8 mouse cellular contexts compared by ENCODE assay signal in the genomic region with DNA sequence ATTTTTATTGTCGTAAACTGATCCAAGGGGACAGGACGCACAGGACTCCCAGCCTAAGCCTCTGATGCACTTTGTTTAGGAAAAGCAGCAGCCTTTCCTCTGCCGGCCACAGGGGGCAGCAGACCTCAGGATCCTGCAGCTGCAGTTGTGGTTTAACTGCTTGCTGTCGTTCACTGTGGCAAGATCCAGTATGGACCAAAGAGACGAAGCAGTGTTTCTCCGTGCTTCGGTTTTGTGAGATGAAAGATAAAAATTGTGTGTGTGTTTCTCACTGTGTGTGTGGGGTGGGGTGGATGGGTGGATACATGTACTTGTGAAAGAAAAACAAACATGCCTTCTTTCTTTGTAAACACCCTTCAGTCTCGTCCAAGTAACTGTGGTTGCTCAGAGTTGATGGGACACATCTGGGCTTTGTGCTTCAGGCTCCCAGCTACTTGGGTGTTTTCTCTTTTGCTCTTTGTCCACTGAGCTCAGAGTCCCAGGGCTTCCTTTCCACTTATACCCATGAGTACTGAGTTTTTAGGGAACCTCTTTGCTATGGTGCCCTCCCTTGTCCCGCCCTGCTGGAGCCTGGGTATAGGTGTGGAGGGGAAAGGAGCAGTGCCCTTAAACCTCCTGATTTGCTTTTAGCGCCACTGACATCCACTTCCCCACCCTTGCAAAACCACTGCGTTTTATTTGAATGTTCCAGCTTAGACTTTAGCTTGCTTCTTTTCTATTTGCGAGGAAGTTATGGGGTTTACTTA. TPM values are rescaled to one million over a fixed set of nuclear protein-coding genes. Genes with fewer than 3 reads are reported as not detected.
DNase-seq lines count a peak whose midpoint lies in the region; ATAC-seq and TF ChIP-seq lines count a peak whose summit lies in the region.

No protein-coding gene starts in this region.

- intact Hi-C loops in heart, postnatal 25 days (cut with DNase I), result no loop called here

- no peak for TF ChIP-seq POLR2A in testis, adult 2 months (IDR thresholded peaks at IDR 0.05; ENCODE audit: control insufficient read depth, low read depth, low read length)

- H3K36me3 ChIP-seq in forebrain, embryonic 15.5 days, result no peaks in the 10 kb centered on the region
- H3K36me3 ChIP-seq in liver, embryonic 16.5 days (ENCODE audit: control insufficient read depth, insufficient read depth), result no peaks in the 10 kb centered on the region
- H3K36me3 ChIP-seq in neural tube, embryonic 14.5 days (ENCODE audit: control insufficient read depth, insufficient read depth, low read length), result no peaks in the 10 kb centered on the region
- H3K36me3 ChIP-seq in testis, adult 2 months (ENCODE audit: control insufficient read depth, insufficient read depth, low read length), result no peaks in the 10 kb centered on the region

- H3K27me3 ChIP-seq in forebrain, embryonic 15.5 days, result no peaks in the 10 kb centered on the region
- no peaks in the 10 kb centered on the region for H3K27me3 ChIP-seq in liver, embryonic 16.5 days (ENCODE audit: control insufficient read depth, insufficient read depth, low read depth, low read length)
- no peaks in the 10 kb centered on the region for H3K27me3 ChIP-seq in neural tube, embryonic 14.5 days (ENCODE audit: control insufficient read depth, insufficient read depth, low read length)
- no peaks in the 10 kb centered on the region for H3K27me3 ChIP-seq in testis, adult 2 months (ENCODE audit: control insufficient read depth, insufficient read depth, low read length)

- ATAC-seq in forebrain, embryonic 15.5 days (replicated peaks), result peak; percentile 92
- ATAC-seq in liver, embryonic 16.5 days (ENCODE audit: low read depth), result peak; percentile 41
- ATAC-seq in neural tube, embryonic 14.5 days (ENCODE audit: low read depth), result peak; percentile 91

- H3K4me2 ChIP-seq in forebrain, embryonic 15.5 days (replicated peaks), result no peak overlapping the region
- peak overlapping the region; percentile 33; the same call in 1 of the 2 replicates for H3K4me2 ChIP-seq in liver, embryonic 16.5 days (ENCODE audit: low read depth, low read length)
- H3K4me2 ChIP-seq in neural tube, embryonic 14.5 days (ENCODE audit: low read depth, low read length), result peak overlapping the region; percentile 7; the same call in 1 of the 2 replicates

- H3K4me1 ChIP-seq in forebrain, embryonic 15.5 days, result no peaks in the 10 kb centered on the region
- peaks cover 8% of the 10 kb centered on the region for H3K4me1 ChIP-seq in liver, embryonic 16.5 days (ENCODE audit: control insufficient read depth, low read depth, low read length)
- H3K4me1 ChIP-seq in neural tube, embryonic 14.5 days (ENCODE audit: control insufficient read depth, insufficient read depth, low read length), result no peaks in the 10 kb centered on the region
- H3K4me1 ChIP-seq in testis, adult 2 months (ENCODE audit: control insufficient read depth, insufficient read depth, low read length), result no peaks in the 10 kb centered on the region

- H3K4me3 ChIP-seq in forebrain, embryonic 15.5 days, result no peak overlapping the region
- H3K4me3 ChIP-seq in liver, embryonic 16.5 days (ENCODE audit: low read depth, low read length), result peak overlapping the region; percentile 53
- H3K4me3 ChIP-seq in neural tube, embryonic 14.5 days (ENCODE audit: low read depth, low read length), result no peak overlapping the region
- peak overlapping the region; percentile 35 for H3K4me3 ChIP-seq in testis, adult 2 months (ENCODE audit: control insufficient read depth, low read depth, low read length)

- 43% methylated on average over 12 of the region's 12 CpGs for WGBS in forebrain, embryonic 15.5 days
- 23% methylated on average over 12 of the region's 12 CpGs for WGBS in liver, embryonic 16.5 days (ENCODE audit: insufficient replicate concordance)
- 47% methylated on average over 12 of the region's 12 CpGs for WGBS in neural tube, embryonic 14.5 days

- peak; percentile 91; the same call in 1 of the 2 replicates for TF ChIP-seq CTCF in testis, adult 2 months (IDR thresholded peaks at IDR 0.05; ENCODE audit: control insufficient read depth, insufficient read depth, insufficient replicate concordance, low read depth, low read length)

- H3K9ac ChIP-seq in forebrain, embryonic 15.5 days (replicated peaks), result no peak overlapping the region
- H3K9ac ChIP-seq in liver, embryonic 16.5 days (ENCODE audit: low read depth, low read length), result peak overlapping the region; percentile 45
- no peak overlapping the region for H3K9ac ChIP-seq in neural tube, embryonic 14.5 days (replicated peaks; ENCODE audit: low read depth, low read length)

- no peak overlapping the region for H3K27ac ChIP-seq in forebrain, embryonic 15.5 days (replicated peaks)
- peak overlapping the region; percentile 74 for H3K27ac ChIP-seq in liver, embryonic 16.5 days (ENCODE audit: low read length)
- H3K27ac ChIP-seq in neural tube, embryonic 14.5 days (ENCODE audit: low read depth, low read length), result no peak overlapping the region
- H3K27ac ChIP-seq in testis, adult 2 months (ENCODE audit: control insufficient read depth, insufficient read depth, low read depth, low read length), result no peak overlapping the region

- peak; percentile 27 to 28 for DNase-seq in CD8-positive naive resting alpha-beta T cell, adult 2 months (ENCODE audit: low read depth in 2 of 2, low spot score in 2 of 2)
- DNase-seq in cerebellum, adult 11 months, result peak; percentile 11
- peak; percentile 24 for DNase-seq in heart, postnatal 25 days (ENCODE audit: low spot score)
- peak; percentile 49 for DNase-seq in layer of hippocampus, adult 11-12 months (ENCODE audit: low spot score)

- no peaks in the 10 kb centered on the region for H3K9me3 ChIP-seq in forebrain, embryonic 15.5 days
- H3K9me3 ChIP-seq in liver, embryonic 16.5 days (replicated peaks; ENCODE audit: control insufficient read depth, low read length), result no peaks in the 10 kb centered on the region
- no peaks in the 10 kb centered on the region for H3K9me3 ChIP-seq in neural tube, embryonic 14.5 days (ENCODE audit: control insufficient read depth, low read length)

RNA-seq across cellular contexts. Expression of a gene that starts 0.9 kb away (rescaled TPM):
- 7.6 and 8.2 TPM in 2 replicates for polyA plus RNA-seq in forebrain, embryonic 15.5 days (2015; fragmentation: Nextera tagmentation; extraction: Ambion mirVana)
- total RNA-seq in heart, postnatal 25 days (2021), result 10 to 100 TPM; 12.7 to 14.3 TPM
- polyA plus RNA-seq in liver, embryonic 16.5 days (2015; fragmentation: Nextera tagmentation; extraction: Ambion mirVana), result 293 and 366 TPM in 2 replicates
- 6.5 and 17.6 TPM in 2 replicates for polyA plus RNA-seq in neural tube, embryonic 14.5 days (2014; fragmentation: Nextera tagmentation; extraction: Ambion mirVana)
- 42.8 and 59.5 TPM in 2 replicates for polyA plus RNA-seq in testis, adult 2 months (2012; rRNA removed)

RNA-seq across cellular contexts. Expression of a gene that starts 58.7 kb away (rescaled TPM):
- polyA plus RNA-seq in forebrain, embryonic 15.5 days (2015; fragmentation: Nextera tagmentation; extraction: Ambion mirVana), result 188 and 194 TPM in 2 replicates
- 1 to 10 TPM; 2.2 to 3.1 TPM for total RNA-seq in heart, postnatal 25 days (2021)
- 179 and 193 TPM in 2 replicates for polyA plus RNA-seq in liver, embryonic 16.5 days (2015; fragmentation: Nextera tagmentation; extraction: Ambion mirVana)
- polyA plus RNA-seq in neural tube, embryonic 14.5 days (2014; fragmentation: Nextera tagmentation; extraction: Ambion mirVana), result 163 and 176 TPM in 2 replicates
- 18.1 and 18.2 TPM in 2 replicates for polyA plus RNA-seq in testis, adult 2 months (2012; rRNA removed)

RNA-seq across cellular contexts. Expression of a gene that starts 59.1 kb away (rescaled TPM):
- not detected in 2 replicates for polyA plus RNA-seq in forebrain, embryonic 15.5 days (2015; fragmentation: Nextera tagmentation; extraction: Ambion mirVana)
- not detected for total RNA-seq in heart, postnatal 25 days (2021)
- 0.27 TPM in 1 of 2 replicates, not detected in the other for polyA plus RNA-seq in liver, embryonic 16.5 days (2015; fragmentation: Nextera tagmentation; extraction: Ambion mirVana)
- not detected in 2 replicates for polyA plus RNA-seq in neural tube, embryonic 14.5 days (2014; fragmentation: Nextera tagmentation; extraction: Ambion mirVana)
- polyA plus RNA-seq in testis, adult 2 months (2012; rRNA removed), result 0.37 and 0.43 TPM in 2 replicates

Comparison
In these comparisons a context has a peak if more than half of its experiments do, and no peak if none do; other contexts are left out.
1. ATAC-seq: peak in every context shown above with its lines; median percentile 92 in forebrain, embryonic 15.5 days; 91 in neural tube, embryonic 14.5 days; 41 in liver, embryonic 16.5 days.
2. H3K4me3 ChIP-seq: peak in liver, embryonic 16.5 days (single experiment) and testis, adult 2 months (single experiment); none in forebrain, embryonic 15.5 days (single experiment) and neural tube, embryonic 14.5 days (single experiment).
3. Peak in every context shown above with its lines, with median percentiles within 50 percentile points of each other: DNase-seq.